Mouse (Mus musculus): ENCODE measurements around the gene Chac1. TPM values are rescaled to one million over a fixed set of nuclear protein-coding genes. Genes with fewer than 3 reads are reported as not detected.

Chac1 gene
- total RNA-seq, 1 experiment from 2014 or later: 0.40 TPM

DNA sequence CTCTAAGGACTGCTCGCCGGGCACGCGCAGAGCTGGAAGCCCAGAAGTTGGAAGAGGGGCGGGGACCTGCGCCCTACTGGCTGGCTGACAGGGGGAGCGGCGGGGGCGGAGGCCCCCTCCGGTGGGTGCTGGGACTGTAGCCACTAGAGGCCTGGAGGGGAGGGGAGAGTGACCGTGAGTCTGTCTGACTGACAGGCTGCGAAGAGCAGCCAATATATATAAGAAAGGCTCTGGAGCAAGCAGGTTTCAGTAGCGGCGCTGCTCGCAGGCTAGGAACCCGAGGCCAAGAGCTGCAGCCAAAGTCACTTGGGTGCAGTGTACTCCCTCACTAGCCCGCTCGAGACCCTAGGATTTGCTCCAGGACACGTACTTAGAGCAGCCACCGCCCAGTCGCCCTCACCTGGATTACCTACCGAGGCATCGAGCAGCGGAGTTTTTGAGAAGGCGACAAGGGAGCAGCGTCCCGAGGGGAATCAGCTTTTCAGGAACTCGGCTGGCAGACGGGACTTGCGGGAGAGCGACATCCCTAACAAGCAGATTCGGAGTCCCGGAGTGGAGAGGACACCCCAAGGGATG, 25.4 kb upstream of the Chac1 start, which contains the start of gene Dll4:
Dll4 (plus strand) TSS at position 217 of the 576 bp plus-strand sequence.
- ATAC-seq (replicated peaks in 1 of 2; ENCODE audit: insufficient read depth in 1 of 2, low FRiP score in 2 of 2, low TSS enrichment in 1 of 2, low read depth in 1 of 2, poor library complexity in 2 of 2, severe bottlenecking in 2 of 2): peak; percentile 8 to 19; a peak in 2 of 4 replicates

DNA sequence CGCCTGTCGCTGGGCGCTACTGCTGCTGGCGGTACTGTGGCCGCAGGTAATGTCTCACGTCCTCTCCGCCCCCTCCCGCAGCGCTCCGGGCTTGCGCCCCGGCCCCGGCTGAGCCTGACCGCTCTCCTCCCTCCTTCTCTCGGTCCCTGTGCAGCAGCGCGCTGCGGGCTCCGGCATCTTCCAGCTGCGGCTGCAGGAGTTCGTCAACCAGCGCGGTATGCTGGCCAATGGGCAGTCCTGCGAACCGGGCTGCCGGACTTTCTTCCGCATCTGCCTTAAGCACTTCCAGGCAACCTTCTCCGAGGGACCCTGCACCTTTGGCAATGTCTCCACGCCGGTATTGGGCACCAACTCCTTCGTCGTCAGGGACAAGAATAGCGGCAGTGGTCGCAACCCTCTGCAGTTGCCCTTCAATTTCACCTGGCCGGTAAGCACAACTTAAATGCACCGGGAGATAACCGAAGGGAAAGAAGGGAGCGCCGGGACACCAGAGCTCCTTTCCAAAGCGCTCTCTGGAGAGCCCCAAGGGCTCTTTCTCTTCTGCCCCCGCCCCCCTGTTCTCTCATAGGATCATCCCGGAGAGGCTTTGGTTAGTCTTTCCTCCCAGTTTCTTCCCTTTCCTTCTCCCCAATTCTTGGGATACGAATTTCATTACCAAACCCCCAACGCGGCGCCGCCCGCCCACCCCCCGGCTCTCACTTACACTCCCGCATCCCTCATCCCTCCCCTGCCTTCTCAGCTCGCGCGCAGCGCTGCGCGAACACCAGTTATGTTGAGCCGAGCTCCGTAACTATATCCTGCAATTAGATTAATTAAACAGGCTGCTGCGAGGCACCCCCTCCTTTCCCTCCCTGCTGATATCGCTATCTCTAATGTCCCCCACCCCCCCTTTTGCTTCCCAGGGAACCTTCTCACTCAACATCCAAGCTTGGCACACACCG, 24.6 kb upstream of the Chac1 start:
- ATAC-seq (replicated peaks in 1 of 2; ENCODE audit: insufficient read depth in 1 of 2, low FRiP score in 2 of 2, low TSS enrichment in 1 of 2, low read depth in 1 of 2, poor library complexity in 2 of 2, severe bottlenecking in 2 of 2): no peak

DNA sequence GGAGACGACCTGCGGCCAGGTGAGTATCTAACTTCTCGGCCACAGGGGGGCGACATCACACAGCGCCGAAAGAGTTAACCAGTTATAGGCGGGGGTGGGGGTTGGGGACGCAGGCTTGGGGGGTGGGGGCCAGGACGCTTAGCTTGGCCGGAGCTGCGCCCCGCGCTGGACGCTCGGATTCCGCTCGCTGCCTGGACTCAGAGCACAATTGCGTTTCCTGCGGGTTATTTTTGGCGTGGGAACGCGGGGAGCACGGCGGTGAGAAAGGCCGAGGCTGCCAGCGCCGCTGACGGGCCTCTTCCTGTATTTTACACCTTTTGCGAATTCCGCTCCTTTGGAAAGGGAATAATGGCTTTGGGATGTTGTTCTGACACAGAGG, 23.9 kb upstream of the Chac1 start:
- no peak for ATAC-seq (replicated peaks in 1 of 2; ENCODE audit: insufficient read depth in 1 of 2, low FRiP score in 2 of 2, low TSS enrichment in 1 of 2, low read depth in 1 of 2, poor library complexity in 2 of 2, severe bottlenecking in 2 of 2)

DNA sequence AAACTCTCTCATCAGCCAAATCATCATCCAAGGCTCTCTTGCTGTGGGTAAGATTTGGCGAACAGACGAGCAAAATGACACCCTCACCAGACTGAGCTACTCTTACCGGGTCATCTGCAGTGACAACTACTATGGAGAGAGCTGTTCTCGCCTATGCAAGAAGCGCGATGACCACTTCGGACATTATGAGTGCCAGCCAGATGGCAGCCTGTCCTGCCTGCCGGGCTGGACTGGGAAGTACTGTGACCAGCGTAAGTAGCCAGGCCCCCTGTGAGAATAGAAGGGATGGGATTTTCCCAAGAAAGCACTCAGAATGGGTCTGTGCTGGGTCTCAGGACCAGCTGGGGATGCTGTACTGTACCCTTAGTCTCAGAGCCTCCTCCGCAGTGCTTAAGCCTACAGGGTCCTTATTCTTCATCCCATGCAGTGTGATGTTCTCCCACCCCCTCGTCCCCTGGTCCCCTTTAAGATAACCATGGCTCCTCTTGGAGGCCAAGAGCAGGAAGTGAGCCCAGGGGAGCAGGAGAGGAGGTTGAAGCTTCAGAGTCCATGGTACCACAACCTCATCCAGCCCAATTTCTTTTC, 23.0 kb upstream of the Chac1 start:
- ATAC-seq (replicated peaks in 1 of 2; ENCODE audit: insufficient read depth in 1 of 2, low FRiP score in 2 of 2, low TSS enrichment in 1 of 2, low read depth in 1 of 2, poor library complexity in 2 of 2, severe bottlenecking in 2 of 2): no peak

DNA sequence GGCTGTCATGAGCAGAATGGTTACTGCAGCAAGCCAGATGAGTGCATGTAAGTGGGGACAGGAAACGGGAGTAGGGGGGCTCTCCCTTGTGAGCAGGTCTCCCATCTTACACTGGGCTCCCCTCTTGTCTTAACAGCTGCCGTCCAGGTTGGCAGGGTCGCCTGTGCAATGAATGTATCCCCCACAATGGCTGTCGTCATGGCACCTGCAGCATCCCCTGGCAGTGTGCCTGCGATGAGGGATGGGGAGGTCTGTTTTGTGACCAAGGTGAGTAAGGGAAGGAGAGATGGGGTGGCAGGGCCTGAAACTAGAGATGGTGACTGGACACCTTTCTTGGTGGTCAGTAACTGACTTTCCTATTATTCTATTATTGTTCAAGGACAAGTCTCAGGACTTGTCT, 22.5 kb upstream of the Chac1 start:
- ATAC-seq (replicated peaks in 1 of 2; ENCODE audit: insufficient read depth in 1 of 2, low FRiP score in 2 of 2, low TSS enrichment in 1 of 2, low read depth in 1 of 2, poor library complexity in 2 of 2, severe bottlenecking in 2 of 2): no peak

DNA sequence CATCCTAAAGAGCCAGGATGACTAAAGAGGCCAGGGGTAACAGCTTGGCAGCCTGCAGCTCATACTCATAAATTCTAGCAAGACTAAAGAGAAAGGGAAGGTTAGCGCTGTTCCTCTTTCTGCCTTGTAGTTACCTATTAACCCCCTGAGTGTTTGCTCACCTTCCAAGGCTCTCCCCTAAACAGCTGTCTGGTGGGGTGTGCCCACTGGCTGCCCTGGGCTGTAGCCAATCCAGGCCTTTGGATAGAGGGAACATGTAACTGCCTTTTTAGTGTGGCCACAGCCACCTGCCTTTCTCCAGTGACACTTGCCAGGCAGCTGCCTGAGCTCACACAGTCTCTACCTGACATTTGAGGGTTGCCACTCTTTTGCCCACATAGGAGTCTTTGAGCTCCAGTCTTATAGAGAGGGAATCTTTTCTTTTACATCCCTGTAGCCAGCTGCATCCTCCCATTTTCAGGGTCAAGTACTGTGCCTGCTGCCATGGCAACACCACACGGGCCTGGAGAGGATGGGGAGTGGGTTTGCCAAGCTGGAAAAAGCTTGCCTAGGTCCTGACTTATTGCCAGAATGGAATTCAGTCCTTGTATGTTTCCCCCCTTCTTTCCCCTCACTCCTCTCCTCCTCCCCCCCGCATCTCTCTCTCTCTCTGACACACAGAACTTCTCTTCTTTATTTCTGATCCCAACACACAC, 21.8 kb upstream of the Chac1 start:
- no peak for ATAC-seq (replicated peaks in 1 of 2; ENCODE audit: insufficient read depth in 1 of 2, low FRiP score in 2 of 2, low TSS enrichment in 1 of 2, low read depth in 1 of 2, poor library complexity in 2 of 2, severe bottlenecking in 2 of 2)

DNA sequence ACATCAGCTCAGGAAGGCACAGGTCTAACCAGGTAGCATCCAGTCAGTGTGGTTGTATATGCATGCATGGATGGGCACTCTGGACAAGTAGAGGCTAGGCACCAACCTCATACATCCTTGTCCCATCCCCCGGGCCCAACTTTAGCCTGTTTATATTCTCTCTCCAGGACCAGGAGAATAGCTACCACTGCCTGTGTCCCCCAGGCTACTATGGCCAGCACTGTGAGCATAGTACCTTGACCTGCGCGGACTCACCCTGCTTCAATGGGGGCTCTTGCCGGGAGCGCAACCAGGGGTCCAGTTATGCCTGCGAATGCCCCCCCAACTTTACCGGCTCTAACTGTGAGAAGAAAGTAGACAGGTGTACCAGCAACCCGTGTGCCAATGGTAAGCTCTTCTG, 20.2 kb upstream of the Chac1 start:
- no peak for ATAC-seq (replicated peaks in 1 of 2; ENCODE audit: insufficient read depth in 1 of 2, low FRiP score in 2 of 2, low TSS enrichment in 1 of 2, low read depth in 1 of 2, poor library complexity in 2 of 2, severe bottlenecking in 2 of 2)

DNA sequence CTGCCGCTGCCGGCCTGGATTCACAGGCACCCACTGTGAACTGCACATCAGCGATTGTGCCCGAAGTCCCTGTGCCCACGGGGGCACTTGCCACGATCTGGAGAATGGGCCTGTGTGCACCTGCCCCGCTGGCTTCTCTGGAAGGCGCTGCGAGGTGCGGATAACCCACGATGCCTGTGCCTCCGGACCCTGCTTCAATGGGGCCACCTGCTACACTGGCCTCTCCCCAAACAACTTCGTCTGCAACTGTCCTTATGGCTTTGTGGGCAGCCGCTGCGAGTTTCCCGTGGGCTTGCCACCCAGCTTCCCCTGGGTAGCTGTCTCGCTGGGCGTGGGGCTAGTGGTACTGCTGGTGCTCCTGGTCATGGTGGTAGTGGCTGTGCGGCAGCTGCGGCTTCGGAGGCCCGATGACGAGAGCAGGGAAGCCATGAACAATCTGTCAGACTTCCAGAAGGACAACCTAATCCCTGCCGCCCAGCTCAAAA, 18.8 kb upstream of the Chac1 start:
- ATAC-seq (replicated peaks in 1 of 2; ENCODE audit: insufficient read depth in 1 of 2, low FRiP score in 2 of 2, low TSS enrichment in 1 of 2, low read depth in 1 of 2, poor library complexity in 2 of 2, severe bottlenecking in 2 of 2): no peak

DNA sequence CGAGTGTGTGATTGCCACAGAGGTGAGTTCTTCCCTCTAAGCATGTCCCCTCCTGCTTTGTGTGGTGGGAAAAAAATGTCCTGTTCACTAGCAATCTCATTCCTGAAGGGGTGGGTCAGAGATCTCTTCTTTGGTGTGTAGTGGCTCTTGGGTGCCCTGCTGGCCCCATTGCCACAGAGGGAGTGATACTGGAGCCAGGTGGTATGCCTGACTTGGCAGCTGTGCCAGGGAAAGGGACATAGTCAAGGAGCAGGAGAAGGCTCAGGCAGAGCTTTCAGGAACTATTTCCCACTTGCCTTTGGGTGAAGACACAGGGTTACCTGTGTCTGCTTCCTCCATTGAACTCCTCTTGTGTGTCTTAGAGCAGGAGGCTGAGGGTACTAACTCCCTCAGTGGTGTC, 16.9 kb upstream of the Chac1 start:
- no peak for ATAC-seq (replicated peaks in 1 of 2; ENCODE audit: insufficient read depth in 1 of 2, low FRiP score in 2 of 2, low TSS enrichment in 1 of 2, low read depth in 1 of 2, poor library complexity in 2 of 2, severe bottlenecking in 2 of 2)

DNA sequence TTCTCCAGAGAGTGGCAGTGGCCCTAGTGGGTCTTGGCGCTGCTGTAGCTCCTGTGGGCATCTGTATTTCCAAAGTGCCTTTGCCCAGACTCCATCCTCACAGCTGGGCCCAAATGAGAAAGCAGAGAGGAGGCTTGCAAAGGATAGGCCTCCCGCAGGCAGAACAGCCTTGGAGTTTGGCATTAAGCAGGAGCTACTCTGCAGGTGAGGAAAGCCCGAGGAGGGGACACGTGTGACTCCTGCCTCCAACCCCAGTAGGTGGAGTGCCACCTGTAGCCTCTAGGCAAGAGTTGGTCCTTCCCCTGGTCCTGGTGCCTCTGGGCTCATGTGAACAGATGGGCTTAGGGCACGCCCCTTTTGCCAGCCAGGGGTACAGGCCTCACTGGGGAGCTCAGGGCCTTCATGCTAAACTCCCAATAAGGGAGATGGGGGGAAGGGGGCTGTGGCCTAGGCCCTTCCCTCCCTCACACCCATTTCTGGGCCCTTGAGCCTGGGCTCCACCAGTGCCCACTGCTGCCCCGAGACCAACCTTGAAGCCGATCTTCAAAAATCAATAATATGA, 16.0 kb upstream of the Chac1 start:
- ATAC-seq (replicated peaks in 1 of 2; ENCODE audit: insufficient read depth in 1 of 2, low FRiP score in 2 of 2, low TSS enrichment in 1 of 2, low read depth in 1 of 2, poor library complexity in 2 of 2, severe bottlenecking in 2 of 2): no peak

DNA sequence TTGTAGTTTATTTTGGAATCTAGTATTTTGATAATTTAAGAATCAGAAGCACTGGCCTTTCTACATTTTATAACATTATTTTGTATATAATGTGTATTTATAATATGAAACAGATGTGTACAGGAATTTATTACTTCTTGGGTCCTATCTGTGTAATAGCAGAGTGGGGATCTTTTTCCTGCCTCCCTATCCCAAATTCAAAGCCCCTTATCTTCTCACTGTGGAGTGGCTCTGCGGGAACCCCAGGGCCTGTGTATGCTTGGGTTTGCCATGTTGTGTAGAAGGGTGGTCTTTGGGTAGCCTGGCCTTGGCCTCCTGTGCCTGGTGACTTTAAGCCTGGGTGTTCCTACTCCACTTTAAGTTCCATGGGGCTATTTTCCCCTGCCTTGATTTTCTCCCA, 15.5 kb upstream of the Chac1 start:
- ATAC-seq (replicated peaks in 1 of 2; ENCODE audit: insufficient read depth in 1 of 2, low FRiP score in 2 of 2, low TSS enrichment in 1 of 2, low read depth in 1 of 2, poor library complexity in 2 of 2, severe bottlenecking in 2 of 2): no peak

DNA sequence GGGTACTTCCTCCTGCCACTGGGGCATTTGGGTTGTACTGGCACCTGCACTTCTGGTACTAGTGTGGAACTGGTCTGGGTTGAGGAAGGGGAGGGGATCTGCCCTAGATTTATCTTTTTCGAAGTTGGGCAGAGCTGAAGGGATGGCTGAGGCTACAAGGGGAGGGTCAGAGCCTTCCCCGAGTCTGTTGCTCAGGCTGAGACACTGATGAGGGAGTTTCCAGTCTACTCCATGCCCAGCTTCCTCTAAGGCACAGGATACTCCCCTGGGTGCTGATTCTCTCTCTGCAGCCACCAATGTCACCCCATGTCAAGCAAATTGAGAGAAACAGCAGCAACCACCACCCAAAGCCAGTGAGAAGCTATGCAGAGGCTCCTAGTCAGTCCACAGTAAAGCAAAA, 15.0 kb upstream of the Chac1 start:
- 0 out of 4 replicates have a peak, but pooled peaks of 1 of the 2 experiments have one; percentile 8 for ATAC-seq (replicated peaks in 1 of 2; ENCODE audit: insufficient read depth in 1 of 2, low FRiP score in 2 of 2, low TSS enrichment in 1 of 2, low read depth in 1 of 2, poor library complexity in 2 of 2, severe bottlenecking in 2 of 2)

DNA sequence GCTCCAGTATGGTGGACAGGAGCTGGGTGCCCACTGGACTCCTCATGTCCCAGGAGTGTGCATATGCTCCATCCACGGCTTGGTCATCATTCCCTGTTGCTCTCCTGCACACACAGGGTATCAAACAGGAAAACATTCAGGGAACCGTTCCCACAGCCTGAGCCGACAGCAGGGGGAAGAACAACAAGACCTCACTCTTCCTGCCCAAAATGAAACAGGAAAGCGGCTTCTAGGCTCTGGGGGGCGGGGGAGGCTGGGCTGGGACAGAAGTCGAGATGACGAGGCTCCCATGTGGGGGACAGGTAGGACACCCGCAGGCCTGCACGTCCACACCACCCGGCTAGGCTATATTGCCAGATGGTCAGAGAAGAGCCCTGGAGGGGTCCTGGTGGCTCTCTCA, 14.6 kb upstream of the Chac1 start:
- ATAC-seq (replicated peaks in 1 of 2; ENCODE audit: insufficient read depth in 1 of 2, low FRiP score in 2 of 2, low TSS enrichment in 1 of 2, low read depth in 1 of 2, poor library complexity in 2 of 2, severe bottlenecking in 2 of 2): 0 out of 4 replicates have a peak, but pooled peaks of 1 of the 2 experiments have one; percentile 2

DNA sequence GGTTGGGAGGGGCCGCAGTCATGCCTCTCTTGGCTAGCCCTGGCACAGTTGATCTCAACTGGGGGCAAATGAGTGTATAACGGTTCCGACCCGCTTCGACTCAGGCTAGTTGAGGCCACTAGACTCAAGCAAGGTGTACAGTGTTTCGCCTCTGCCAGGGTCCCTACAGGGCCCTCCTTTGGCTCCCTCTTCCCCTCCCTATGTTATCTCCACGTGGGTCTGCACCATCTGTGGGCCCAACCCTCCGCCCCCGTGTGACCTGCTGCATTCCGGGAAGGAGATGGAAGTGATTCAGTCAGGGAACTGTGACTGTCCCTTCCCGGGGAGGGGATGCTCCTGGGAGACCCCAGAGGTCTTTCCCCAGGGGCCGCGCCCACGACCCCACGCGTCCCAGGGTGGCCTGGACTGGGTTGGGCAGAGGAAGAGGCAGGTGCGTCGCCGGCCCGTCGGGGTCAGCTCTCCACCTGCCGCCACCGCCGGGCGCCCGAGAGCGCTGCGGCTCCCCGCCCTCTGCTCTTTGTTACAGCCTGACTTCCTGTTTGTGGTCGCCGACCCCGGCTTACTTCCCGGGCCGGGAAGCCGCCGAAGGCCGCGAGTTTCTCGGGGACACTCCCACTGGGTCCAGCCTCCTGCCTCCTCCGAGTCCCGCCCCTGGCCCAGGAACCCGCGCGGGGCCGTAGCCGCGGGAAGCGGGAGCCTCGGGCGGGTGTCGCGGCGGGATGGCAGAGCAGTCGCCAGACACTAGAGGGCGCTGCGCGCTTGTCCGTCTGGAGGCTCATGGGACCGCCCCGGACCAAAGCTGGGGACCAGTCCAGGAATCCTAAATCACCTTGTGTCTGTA, 13.4 kb upstream of the Chac1 start:
- peak; percentile 82 to 94 for ATAC-seq (replicated peaks in 1 of 2; ENCODE audit: insufficient read depth in 1 of 2, low FRiP score in 2 of 2, low TSS enrichment in 1 of 2, low read depth in 1 of 2, poor library complexity in 2 of 2, severe bottlenecking in 2 of 2)

DNA sequence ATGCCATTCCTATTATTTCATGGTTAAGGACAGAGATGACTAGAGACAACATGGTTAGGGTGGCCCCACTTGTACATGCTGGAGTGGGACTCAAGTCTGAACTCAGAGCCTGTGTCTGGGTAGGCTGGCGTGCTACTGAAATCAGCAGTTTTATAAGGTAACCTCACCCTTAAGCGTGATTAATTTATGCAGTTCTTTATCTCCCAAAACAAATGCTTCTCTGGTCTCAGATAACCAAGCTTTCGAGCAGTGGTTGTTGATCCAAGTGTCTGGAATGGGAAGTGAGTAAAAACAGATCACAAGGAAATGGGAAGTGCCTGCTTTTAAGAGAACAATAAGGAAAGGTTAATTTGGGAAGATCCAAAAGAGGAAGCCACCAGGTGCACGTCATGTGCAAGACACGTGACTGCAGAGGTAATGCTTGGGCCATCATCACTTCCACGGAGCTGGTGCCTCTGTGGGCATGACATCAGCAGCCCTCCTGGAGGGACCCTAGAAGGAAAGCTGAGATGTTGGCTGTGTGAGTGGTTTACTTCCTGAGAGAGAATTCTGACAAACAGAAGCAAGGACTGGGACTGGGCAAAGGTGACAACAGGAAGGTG, 6.4 kb upstream of the Chac1 start:
- peak in 1 of 2 experiments; percentile 42; a peak in 1 of 4 replicates for ATAC-seq (replicated peaks in 1 of 2; ENCODE audit: insufficient read depth in 1 of 2, low FRiP score in 2 of 2, low TSS enrichment in 1 of 2, low read depth in 1 of 2, poor library complexity in 2 of 2, severe bottlenecking in 2 of 2)

DNA sequence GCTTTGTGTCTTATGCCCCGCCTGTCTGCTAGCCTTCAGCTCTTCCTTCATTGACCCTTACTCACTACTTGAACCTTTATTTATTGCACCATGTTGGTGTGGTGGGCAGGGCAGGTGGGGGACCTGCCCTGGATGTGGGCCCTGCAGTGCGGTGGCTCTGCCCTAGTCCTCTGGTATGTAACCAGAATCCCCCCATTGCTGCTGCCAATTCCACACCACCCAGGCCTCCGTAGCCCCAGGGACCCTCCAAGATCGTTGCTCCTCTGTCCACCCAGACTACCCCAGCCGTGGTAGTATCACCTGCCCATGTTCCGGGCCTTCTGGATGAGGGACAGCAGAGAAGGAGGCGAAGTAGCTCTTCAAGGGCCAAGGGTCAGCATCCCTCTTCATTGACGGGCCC, 2.7 kb downstream of the Chac1 start:
- no peak for ATAC-seq (replicated peaks in 1 of 2; ENCODE audit: insufficient read depth in 1 of 2, low FRiP score in 2 of 2, low TSS enrichment in 1 of 2, low read depth in 1 of 2, poor library complexity in 2 of 2, severe bottlenecking in 2 of 2)

Measured in hematopoietic stem cell, adult 5-6 weeks (primary cell).